In the genomic region with DNA sequence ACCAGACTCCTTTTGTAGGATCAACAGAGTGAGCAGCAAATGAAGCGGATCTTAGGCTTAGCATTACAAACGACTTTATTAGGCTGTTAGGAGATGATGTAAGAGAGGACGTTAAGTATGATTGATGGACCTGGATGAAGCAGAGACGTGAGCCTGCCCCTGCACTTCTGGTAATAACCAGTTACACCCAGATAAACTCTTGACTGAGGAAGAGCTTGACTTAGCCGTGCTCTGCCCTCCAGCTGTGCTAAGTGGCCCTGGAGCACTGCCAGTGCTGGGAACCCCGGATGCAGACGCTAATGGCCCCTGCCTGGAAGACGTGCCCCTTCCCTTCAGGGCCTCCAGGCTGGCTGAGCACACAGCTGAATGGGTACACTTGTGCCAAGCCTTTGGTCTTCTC, we compare ENCODE assay signal across 18 mouse cellular contexts. TPM values are rescaled to one million over a fixed set of nuclear protein-coding genes. Genes with fewer than 3 reads are reported as not detected.
A peak's percentile ranks its signal among the peaks of the same experiment; 100 is the strongest.
DNase-seq lines count a peak whose midpoint lies in the region; ATAC-seq lines count a peak whose summit lies in the region.
"Had no signal": no experiment of that assay in that cellular context is flagged by ENCODE, and none has a peak within 500 bp of the region (broad histone marks: within the 10 kb centered on the region; RNA-seq: fewer than 3 reads in every experiment).

No protein-coding gene starts in this region.

- H3K4me2 ChIP-seq in kidney, embryonic 16.5 days (replicated peaks; ENCODE audit: low read depth, low read length): no peak overlapping the region
- no peak overlapping the region for H3K4me2 ChIP-seq in forebrain, embryonic 15.5 days (replicated peaks)
- H3K4me2 ChIP-seq: liver, embryonic 15.5 days; midbrain, embryonic 12.5 days had no signal

- H3K4me3 ChIP-seq in kidney, embryonic 16.5 days (ENCODE audit: low read length): no peak overlapping the region
- no peak overlapping the region for H3K4me3 ChIP-seq in forebrain, embryonic 15.5 days
- H3K4me3 ChIP-seq: liver, embryonic 15.5 days; midbrain, embryonic 12.5 days had no signal

- WGBS in kidney, embryonic 16.5 days: 7% methylated on average over 8 of the region's 8 CpGs
- WGBS in forebrain, embryonic 15.5 days: 26% methylated on average over 8 of the region's 8 CpGs

- H3K9ac ChIP-seq in kidney, embryonic 16.5 days (replicated peaks; ENCODE audit: low read length): no peak overlapping the region
- no peak overlapping the region for H3K9ac ChIP-seq in forebrain, embryonic 15.5 days (replicated peaks)
- H3K9ac ChIP-seq: forebrain, postnatal 0 days; liver, embryonic 15.5 days; midbrain, embryonic 12.5 days had no signal

- peak; percentile 10 for DNase-seq in embryo, embryonic 10 days (ENCODE audit: low spot score)
- DNase-seq in embryo, embryonic 9.5 days (ENCODE audit: extremely low spot score): no peak
- DNase-seq in kidney, postnatal 10 days: peak; percentile 38
- DNase-seq in embryo, embryonic 11 days: peak; percentile 7
- DNase-seq in retina, postnatal 7 days (ENCODE audit: low read depth, low spot score): peak; percentile 73
- no peak for DNase-seq in cerebellum, adult 11-12 months
- DNase-seq: B cell, adult 2 months; cerebellum, postnatal 25 days; forebrain, postnatal 0 days; gastrocnemius, postnatal 25 days; right cerebral cortex, adult 18-20 months; thymus, adult 2 months had no signal

- ATAC-seq in kidney, embryonic 16.5 days (ENCODE audit: low FRiP score, low TSS enrichment): no peak
- no peak for ATAC-seq in forebrain, embryonic 15.5 days (replicated peaks)
- ATAC-seq: forebrain, postnatal 0 days; inflammation-experienced regulatory T-cells, adult 6 months had no signal

- H3K36me3 ChIP-seq in kidney, embryonic 16.5 days (ENCODE audit: insufficient read depth, low read length): no peaks in the 10 kb centered on the region
- no peaks in the 10 kb centered on the region for H3K36me3 ChIP-seq in forebrain, embryonic 15.5 days
- H3K36me3 ChIP-seq: liver, embryonic 15.5 days; midbrain, embryonic 12.5 days had no signal

- H3K9me3 ChIP-seq in kidney, embryonic 16.5 days (ENCODE audit: low read length): no peaks in the 10 kb centered on the region
- H3K9me3 ChIP-seq in forebrain, embryonic 15.5 days: no peaks in the 10 kb centered on the region
- H3K9me3 ChIP-seq: liver, embryonic 15.5 days; midbrain, embryonic 12.5 days had no signal

- no peak overlapping the region for H3K27ac ChIP-seq in kidney, embryonic 16.5 days (ENCODE audit: low read length)
- no peak overlapping the region for H3K27ac ChIP-seq in forebrain, embryonic 15.5 days (replicated peaks)
- H3K27ac ChIP-seq: liver, embryonic 15.5 days; midbrain, embryonic 12.5 days had no signal

- no peaks in the 10 kb centered on the region for H3K27me3 ChIP-seq in kidney, embryonic 16.5 days (ENCODE audit: insufficient read depth, low read length)
- no peaks in the 10 kb centered on the region for H3K27me3 ChIP-seq in forebrain, embryonic 15.5 days

- 0 out of 2 replicates have a peak, but pooled peaks cover 6% of the 10 kb centered on the region for H3K4me1 ChIP-seq in kidney, embryonic 16.5 days (ENCODE audit: insufficient read depth, low read length)
- no peaks in the 10 kb centered on the region for H3K4me1 ChIP-seq in forebrain, embryonic 15.5 days
- H3K4me1 ChIP-seq: liver, embryonic 15.5 days; midbrain, embryonic 12.5 days had no signal

RNA-seq across cellular contexts. Expression of a gene that starts 19.3 kb away (rescaled TPM):
- 0.15 TPM in 1 of 2 replicates, not detected in the other for polyA plus RNA-seq in kidney, embryonic 16.5 days (2015; fragmentation: Nextera tagmentation; extraction: Ambion mirVana)
- 0.22 and 0.24 TPM in 2 replicates for polyA plus RNA-seq in forebrain, embryonic 15.5 days (2015; fragmentation: Nextera tagmentation; extraction: Ambion mirVana)
- polyA plus RNA-seq: inflammation-experienced regulatory T-cells, adult 6 months; limb, embryonic 11.5 days; liver, embryonic 15.5 days had no signal

RNA-seq across cellular contexts. Expression of a gene that starts 53.6 kb away (rescaled TPM):
- 0.44 and 0.54 TPM in 2 replicates for polyA plus RNA-seq in kidney, embryonic 16.5 days (2015; fragmentation: Nextera tagmentation; extraction: Ambion mirVana)
- 0.11 and 0.18 TPM in 2 replicates for polyA plus RNA-seq in forebrain, embryonic 15.5 days (2015; fragmentation: Nextera tagmentation; extraction: Ambion mirVana)
- polyA plus RNA-seq: inflammation-experienced regulatory T-cells, adult 6 months had no signal

Comparison
In these comparisons a context has a peak if more than half of its experiments do, and no peak if none do; other contexts are left out.
1. DNase-seq: peak in embryo, embryonic 10 days (single experiment), kidney, postnatal 10 days (single experiment), embryo, embryonic 11 days (single experiment) and retina, postnatal 7 days (single experiment); none in embryo, embryonic 9.5 days (single experiment) and cerebellum, adult 11-12 months (single experiment).